Mouse (Mus musculus): ENCODE measurements around the gene Babam2. TPM values are rescaled to one million over a fixed set of nuclear protein-coding genes. Genes with fewer than 3 reads are reported as not detected.

Babam2 gene
- polyA plus RNA-seq, 1 experiment, result 26.3 TPM

- no peak for DNase-seq (ENCODE audit: low read depth, low spot score)
- 100% methylated on average over 1 of the region's 1 CpGs for WGBS
These were observed 11.9 kb downstream of the Babam2 start for GRCm38 (mm10) chr5:31709389-31709788.

- DNase-seq (ENCODE audit: low read depth, low spot score), result peak; percentile 75
- WGBS, result 32% methylated on average over 2 of the region's 2 CpGs
These were observed 15.8 kb downstream of the Babam2 start for GRCm38 (mm10) chr5:31713280-31713711.

- 23% methylated on average over 5 of the region's 5 CpGs for WGBS
- peak; percentile 48 for DNase-seq (ENCODE audit: low read depth, low spot score)
These were observed 16.4 kb downstream of the Babam2 start for GRCm38 (mm10) chr5:31713841-31714264.

- 44% methylated on average over 4 of the region's 4 CpGs for WGBS
- DNase-seq (ENCODE audit: low read depth, low spot score), result no peak
These were observed 18.1 kb downstream of the Babam2 start for GRCm38 (mm10) chr5:31715486-31716150.

- DNase-seq (ENCODE audit: low read depth, low spot score), result no peak
- 68% methylated on average over 6 of the region's 6 CpGs for WGBS
These were observed 27.0 kb downstream of the Babam2 start for GRCm38 (mm10) chr5:31724519-31724918.

- 97% methylated on average over 2 of the region's 2 CpGs for WGBS
- DNase-seq (ENCODE audit: low read depth, low spot score), result no peak
These were observed 28.4 kb downstream of the Babam2 start for GRCm38 (mm10) chr5:31725885-31726284.

- 87% methylated on average over 5 of the region's 5 CpGs for WGBS
- no peak for DNase-seq (ENCODE audit: low read depth, low spot score)
These were observed 30.0 kb downstream of the Babam2 start for GRCm38 (mm10) chr5:31727456-31727855.

- 45% methylated on average over 3 of the region's 3 CpGs for WGBS
- no peak for DNase-seq (ENCODE audit: low read depth, low spot score)
These were observed 35.3 kb downstream of the Babam2 start for GRCm38 (mm10) chr5:31732644-31733338.

GRCm38 (mm10) chr5:31741931-31742330, 44.4 kb downstream of the Babam2 start:
- no peak for DNase-seq (ENCODE audit: low read depth, low spot score)
- whole genome bisulfite sequencing, result 89% methylated on average over 1 of the region's 1 CpGs

- no peak for DNase-seq (ENCODE audit: low read depth, low spot score)
- WGBS, result 76% methylated on average over 4 of the region's 4 CpGs
These were observed 45.1 kb downstream of the Babam2 start for GRCm38 (mm10) chr5:31742521-31743031.

- no peak for DNase-seq (ENCODE audit: low read depth, low spot score)
These were observed 51.9 kb downstream of the Babam2 start for GRCm38 (mm10) chr5:31749401-31749800.

- no peak for DNase-seq (ENCODE audit: low read depth, low spot score)
- 50% methylated on average over 9 of the region's 9 CpGs for WGBS
These were observed 52.9 kb downstream of the Babam2 start for GRCm38 (mm10) chr5:31750231-31750925.

- no peak for DNase-seq (ENCODE audit: low read depth, low spot score)
- 79% methylated on average over 4 of the region's 4 CpGs for WGBS
These were observed 53.5 kb downstream of the Babam2 start for GRCm38 (mm10) chr5:31750955-31751354.

- DNase-seq (ENCODE audit: low read depth, low spot score), result no peak
- 93% methylated on average over 1 of the region's 1 CpGs for WGBS
These were observed 57.1 kb downstream of the Babam2 start for GRCm38 (mm10) chr5:31754634-31755033.

GRCm38 (mm10) chr5:31755255-31755654, 57.8 kb downstream of the Babam2 start:
- 73% methylated on average over 3 of the region's 3 CpGs for WGBS
- no peak for DNase-seq (ENCODE audit: low read depth, low spot score)

- WGBS, result 90% methylated on average over 9 of the region's 9 CpGs
- DNase-seq (ENCODE audit: low read depth, low spot score), result no peak
These were observed 61.0 kb downstream of the Babam2 start for GRCm38 (mm10) chr5:31758310-31759091.

- no peak for DNase-seq (ENCODE audit: low read depth, low spot score)
- 97% methylated on average over 4 of the region's 4 CpGs for WGBS
These were observed 64.4 kb downstream of the Babam2 start for GRCm38 (mm10) chr5:31761836-31762235.

- WGBS, result 38% methylated on average over 1 of the region's 1 CpGs
- DNase-seq (ENCODE audit: low read depth, low spot score), result no peak
These were observed 65.3 kb downstream of the Babam2 start for GRCm38 (mm10) chr5:31762773-31763172.

GRCm38 (mm10) chr5:31765824-31766223, 68.3 kb downstream of the Babam2 start:
- WGBS, result 51% methylated on average over 2 of the region's 2 CpGs
- no peak for DNase-seq (ENCODE audit: low read depth, low spot score)
